Mouse (Mus musculus): Measurements from ENCODE around the gene Sumo1. TPM values are rescaled to one million over a fixed set of nuclear protein-coding genes. Genes with fewer than 3 reads are reported as not detected.

The Sumo1 gene
- total and polyA plus RNA-seq, 3 experiments: 19.5 to 61.4 (median 57.2) TPM

- no peak overlapping the region for H3K9ac ChIP-seq (ENCODE audit: low read depth, low read length)
- H3K4me3 ChIP-seq: no peak overlapping the region
- no peaks in the 10 kb centered on the region for H3K27me3 ChIP-seq (ENCODE audit: control insufficient read depth, insufficient read depth, low read length)
- intact Hi-C loops (cut with DNase I): no loop called here
- H3K4me1 ChIP-seq (ENCODE audit: control insufficient read depth, insufficient read depth, low read length): no peaks in the 10 kb centered on the region
- H3K36me3 ChIP-seq (ENCODE audit: control insufficient read depth, insufficient read depth, low read length): no peaks in the 10 kb centered on the region
- DNase-seq: no peak
- H3K27ac ChIP-seq: no peak overlapping the region
- 93% methylated on average over 5 of the region's 5 CpGs for WGBS
- no peak for TF ChIP-seq CTCF (IDR thresholded peaks at IDR 0.05)
- no peak for TF ChIP-seq POLR2A (IDR thresholded peaks at IDR 0.05; ENCODE audit: insufficient read depth, low read depth, low read length)
- no peak for TF ChIP-seq EP300 (IDR thresholded peaks at IDR 0.05; ENCODE audit: insufficient read depth, low read depth, low read length)
- H3K79me2 ChIP-seq (replicated peaks; ENCODE audit: control insufficient read depth, insufficient read depth, low read length): no peaks in the 10 kb centered on the region
Measured at GRCm38 (mm10) chr1:59548486-59548885, 122.1 kb downstream of the Sumo1 start.

DNA sequence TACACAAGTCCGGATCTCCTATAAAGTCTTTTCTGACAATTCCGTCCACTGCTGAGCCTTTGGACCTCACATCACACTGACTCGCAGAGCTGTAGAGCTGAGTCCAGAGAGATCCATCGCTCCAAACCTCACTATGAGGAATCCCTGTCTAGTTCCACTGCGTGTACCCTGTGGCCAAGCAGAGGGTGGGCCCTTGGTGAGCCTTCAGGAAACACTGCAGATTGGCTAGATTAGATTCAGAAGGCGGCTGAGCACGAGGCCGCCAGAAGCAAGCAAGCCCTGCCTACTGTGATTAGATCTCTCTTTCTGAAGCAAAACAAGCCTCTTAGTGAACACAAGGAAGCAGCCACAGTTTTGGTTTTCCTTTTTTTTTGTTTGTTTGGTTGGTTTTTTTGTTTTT is 126.7 kb downstream of the Sumo1 start:
- H3K27ac ChIP-seq: no peak overlapping the region
- 57% methylated on average over 8 of the region's 8 CpGs for WGBS
- no peaks in the 10 kb centered on the region for H3K27me3 ChIP-seq (ENCODE audit: control insufficient read depth, insufficient read depth, low read length)
- no peaks in the 10 kb centered on the region for H3K4me1 ChIP-seq (ENCODE audit: control insufficient read depth, insufficient read depth, low read length)
- no peaks in the 10 kb centered on the region for H3K36me3 ChIP-seq (ENCODE audit: control insufficient read depth, insufficient read depth, low read length)
- H3K79me2 ChIP-seq (replicated peaks; ENCODE audit: control insufficient read depth, insufficient read depth, low read length): no peaks in the 10 kb centered on the region
- H3K9ac ChIP-seq (ENCODE audit: low read depth, low read length): no peak overlapping the region
- TF ChIP-seq EP300 (IDR thresholded peaks at IDR 0.05; ENCODE audit: insufficient read depth, low read depth, low read length): no peak
- no peak for TF ChIP-seq POLR2A (IDR thresholded peaks at IDR 0.05; ENCODE audit: insufficient read depth, low read depth, low read length)
- TF ChIP-seq CTCF (IDR thresholded peaks at IDR 0.05): no peak
- DNase-seq: no peak
- H3K4me3 ChIP-seq: no peak overlapping the region
- intact Hi-C loops (cut with DNase I): no loop called here

GRCm38 (mm10) chr1:59542231-59542630 is 128.4 kb downstream of the Sumo1 start:
- Histone ChIP-seq H3K27ac (no peak overlapping the region), H3K9ac (ENCODE audit: low read depth, low read length) (no peak overlapping the region), H3K4me1 (ENCODE audit: control insufficient read depth, insufficient read depth, low read length) (no peaks in the 10 kb centered on the region), H3K79me2 (replicated peaks; ENCODE audit: control insufficient read depth, insufficient read depth, low read length) (no peaks in the 10 kb centered on the region), H3K27me3 (ENCODE audit: control insufficient read depth, insufficient read depth, low read length) (no peaks in the 10 kb centered on the region), H3K4me3 (no peak overlapping the region), H3K36me3 (ENCODE audit: control insufficient read depth, insufficient read depth, low read length) (no peaks in the 10 kb centered on the region)
- WGBS: 57% methylated on average over 6 of the region's 6 CpGs
- intact Hi-C loops (cut with DNase I): no loop called here
- TF ChIP-seq POLR2A (IDR thresholded peaks at IDR 0.05; ENCODE audit: insufficient read depth, low read depth, low read length) (no peak), CTCF (IDR thresholded peaks at IDR 0.05) (no peak), EP300 (IDR thresholded peaks at IDR 0.05; ENCODE audit: insufficient read depth, low read depth, low read length) (no peak)
- DNase-seq: no peak

GRCm38 (mm10) chr1:59541271-59542020 is 129.2 kb downstream of the Sumo1 start:
- no peaks in the 10 kb centered on the region for H3K27me3 ChIP-seq (ENCODE audit: control insufficient read depth, insufficient read depth, low read length)
- no peak for TF ChIP-seq EP300 (IDR thresholded peaks at IDR 0.05; ENCODE audit: insufficient read depth, low read depth, low read length)
- no peak for TF ChIP-seq CTCF (IDR thresholded peaks at IDR 0.05)
- TF ChIP-seq POLR2A (IDR thresholded peaks at IDR 0.05; ENCODE audit: insufficient read depth, low read depth, low read length): no peak
- H3K9ac ChIP-seq (ENCODE audit: low read depth, low read length): no peak overlapping the region
- no peak overlapping the region for H3K27ac ChIP-seq
- H3K79me2 ChIP-seq (replicated peaks; ENCODE audit: control insufficient read depth, insufficient read depth, low read length): no peaks in the 10 kb centered on the region
- 88% methylated on average over 16 of the region's 16 CpGs for WGBS
- no peak overlapping the region for H3K4me3 ChIP-seq
- DNase-seq: no peak
- intact Hi-C loops (cut with DNase I): no loop called here
- no peaks in the 10 kb centered on the region for H3K4me1 ChIP-seq (ENCODE audit: control insufficient read depth, insufficient read depth, low read length)
- no peaks in the 10 kb centered on the region for H3K36me3 ChIP-seq (ENCODE audit: control insufficient read depth, insufficient read depth, low read length)

- no peak for DNase-seq
- Histone ChIP-seq H3K27me3 (ENCODE audit: control insufficient read depth, insufficient read depth, low read length) (no peaks in the 10 kb centered on the region), H3K4me3 (no peak overlapping the region), H3K4me1 (ENCODE audit: control insufficient read depth, insufficient read depth, low read length) (no peaks in the 10 kb centered on the region), H3K79me2 (replicated peaks; ENCODE audit: control insufficient read depth, insufficient read depth, low read length) (no peaks in the 10 kb centered on the region), H3K27ac (no peak overlapping the region), H3K9ac (ENCODE audit: low read depth, low read length) (no peak overlapping the region), H3K36me3 (ENCODE audit: control insufficient read depth, insufficient read depth, low read length) (no peaks in the 10 kb centered on the region)
- 75% methylated on average over 19 of the region's 19 CpGs for WGBS
- intact Hi-C loops (cut with DNase I): no loop called here
- TF ChIP-seq EP300 (IDR thresholded peaks at IDR 0.05; ENCODE audit: insufficient read depth, low read depth, low read length) (no peak), CTCF (IDR thresholded peaks at IDR 0.05) (no peak), POLR2A (IDR thresholded peaks at IDR 0.05; ENCODE audit: insufficient read depth, low read depth, low read length) (no peak)
Measured at GRCm38 (mm10) chr1:59540537-59541148, 130.0 kb downstream of the Sumo1 start.

DNA sequence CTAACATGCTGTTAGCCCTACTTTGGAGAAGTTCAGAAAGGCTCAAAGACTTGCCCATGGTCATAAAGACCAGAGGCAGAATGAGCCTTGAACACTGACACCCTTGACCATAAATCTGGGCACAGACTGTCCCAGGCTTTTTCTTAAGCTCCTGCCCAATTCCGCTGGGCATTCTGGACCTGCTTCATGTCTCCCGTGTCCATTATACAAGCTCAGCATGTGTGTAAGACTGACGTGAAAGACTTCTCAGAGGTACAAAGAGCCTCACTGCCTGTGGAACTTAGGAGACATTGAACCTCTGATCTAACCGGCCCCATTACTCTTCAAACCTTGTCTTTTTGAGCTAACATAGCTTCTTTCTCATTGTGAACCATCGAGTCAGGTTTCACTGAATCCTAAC is 132.3 kb downstream of the Sumo1 start:
- intact Hi-C loops (cut with DNase I): no loop called here
- Histone ChIP-seq H3K36me3 (ENCODE audit: control insufficient read depth, insufficient read depth, low read length) (no peaks in the 10 kb centered on the region), H3K27ac (no peak overlapping the region), H3K4me1 (ENCODE audit: control insufficient read depth, insufficient read depth, low read length) (no peaks in the 10 kb centered on the region), H3K4me3 (no peak overlapping the region), H3K9ac (ENCODE audit: low read depth, low read length) (no peak overlapping the region), H3K79me2 (replicated peaks; ENCODE audit: control insufficient read depth, insufficient read depth, low read length) (no peaks in the 10 kb centered on the region), H3K27me3 (ENCODE audit: control insufficient read depth, insufficient read depth, low read length) (no peaks in the 10 kb centered on the region)
- TF ChIP-seq EP300 (IDR thresholded peaks at IDR 0.05; ENCODE audit: insufficient read depth, low read depth, low read length) (no peak), CTCF (IDR thresholded peaks at IDR 0.05) (no peak), POLR2A (IDR thresholded peaks at IDR 0.05; ENCODE audit: insufficient read depth, low read depth, low read length) (no peak)
- 83% methylated on average over 5 of the region's 5 CpGs for WGBS
- no peak for DNase-seq

Other genes with a start within 250 kb of the Sumo1 start
- 1 to 10 TPM; 5.3 to 7.0 TPM for gene Fzd7, start 188.4 kb downstream of the Sumo1 start, total RNA-seq (2021)
- 5.8 TPM in 2 replicates for gene Fzd7, start 188.4 kb downstream of the Sumo1 start, polyA plus RNA-seq (2012; rRNA removed)
- gene Gm973, start 154.6 kb downstream of the Sumo1 start, total RNA-seq (2021): under 1 TPM in 1 of 2 experiments, not detected in 1; 0.30 TPM
- gene Gm973, start 154.6 kb downstream of the Sumo1 start, polyA plus RNA-seq (2012; rRNA removed): 0.29 and 0.45 TPM in 2 replicates
- 10 to 100 TPM; 32.7 to 33.0 TPM for gene Nop58, start 14.1 kb upstream of the Sumo1 start, total RNA-seq (2021)
- 7.2 and 8.6 TPM in 2 replicates for gene Nop58, start 14.1 kb upstream of the Sumo1 start, polyA plus RNA-seq (2012; rRNA removed)
- gene Bmpr2, start 92.6 kb upstream of the Sumo1 start, total RNA-seq (2021): 10 to 100 TPM; 40.4 to 45.4 TPM
- gene Bmpr2, start 92.6 kb upstream of the Sumo1 start, polyA plus RNA-seq (2012; rRNA removed): 8.2 and 20.4 TPM in 2 replicates
- gene Fam117b, start 242.2 kb upstream of the Sumo1 start, total RNA-seq (2021): 10 to 100 TPM; 10.6 to 24.6 TPM
- 5.2 and 6.1 TPM in 2 replicates for gene Fam117b, start 242.2 kb upstream of the Sumo1 start, polyA plus RNA-seq (2012; rRNA removed)